In genomic region chr17:88550351-88550750, GRCm38 (mm10) we compare ENCODE assay signal across 27 mouse cellular contexts. TPM values are rescaled to one million over a fixed set of nuclear protein-coding genes. Genes with fewer than 3 reads are reported as not detected.
DNase-seq lines count a peak whose midpoint lies in the region; ATAC-seq and TF ChIP-seq lines count a peak whose summit lies in the region.
"Had no signal": no experiment of that assay in that cellular context is flagged by ENCODE, and none has a peak within 500 bp of the region (broad histone marks: within the 10 kb centered on the region; RNA-seq: fewer than 3 reads in every experiment).

No protein-coding gene starts in this region.

- 0 out of 2 replicates have a peak, but pooled peaks cover 3% of the 10 kb centered on the region for H3K36me3 ChIP-seq in kidney, adult 2 months (ENCODE audit: control insufficient read depth, insufficient read depth, low read length)
- H3K36me3 ChIP-seq in kidney, embryonic 16.5 days (ENCODE audit: insufficient read depth, low read length): peaks cover 35% of the 10 kb centered on the region
- H3K36me3 ChIP-seq in liver, adult 2 months (ENCODE audit: control insufficient read depth, insufficient read depth, low read length): peaks cover 15% of the 10 kb centered on the region
- peaks cover 10% of the 10 kb centered on the region; the same call in 1 of the 2 replicates for H3K36me3 ChIP-seq in liver, embryonic 11.5 days (ENCODE audit: control insufficient read depth, insufficient read depth, low read length)
- peaks cover 38% of the 10 kb centered on the region for H3K36me3 ChIP-seq in macrophage (ENCODE audit: inconsistent target)

- no peak overlapping the region for H3K9ac ChIP-seq in kidney, embryonic 16.5 days (replicated peaks; ENCODE audit: low read length)
- H3K9ac ChIP-seq in liver, adult 2 months (ENCODE audit: low read depth, low read length): no peak overlapping the region
- H3K9ac ChIP-seq in liver, embryonic 11.5 days (ENCODE audit: low read depth, low read length): no peak overlapping the region
- H3K9ac ChIP-seq: embryonic facial prominence, embryonic 15.5 days; heart, embryonic 15.5 days; hindbrain, embryonic 13.5 days had no signal

- H3K4me2 ChIP-seq in kidney, embryonic 16.5 days (replicated peaks; ENCODE audit: low read depth, low read length): no peak overlapping the region
- no peak overlapping the region for H3K4me2 ChIP-seq in liver, embryonic 11.5 days
- H3K4me2 ChIP-seq: embryonic facial prominence, embryonic 15.5 days; heart, embryonic 11.5 days; heart, embryonic 15.5 days; hindbrain, embryonic 13.5 days had no signal

- H3K4me1 ChIP-seq in kidney, adult 2 months (ENCODE audit: control insufficient read depth, insufficient read depth, low read length): peaks cover 22% of the 10 kb centered on the region
- H3K4me1 ChIP-seq in kidney, embryonic 16.5 days (ENCODE audit: insufficient read depth, low read length): peaks cover 9% of the 10 kb centered on the region
- peaks cover 5% of the 10 kb centered on the region for H3K4me1 ChIP-seq in liver, adult 2 months (ENCODE audit: control insufficient read depth, insufficient read depth, low read length)
- peaks cover 18% of the 10 kb centered on the region for H3K4me1 ChIP-seq in liver, embryonic 11.5 days (replicated peaks; ENCODE audit: control insufficient read depth, insufficient read depth, low read length)

- no peak overlapping the region for H3K27ac ChIP-seq in kidney, adult 2 months (ENCODE audit: insufficient read depth, low read depth, low read length)
- H3K27ac ChIP-seq in kidney, embryonic 16.5 days (ENCODE audit: low read length): no peak overlapping the region
- no peak overlapping the region; the same call in 1 of the 2 replicates for H3K27ac ChIP-seq in liver, adult 2 months (replicated peaks; ENCODE audit: insufficient read depth, low read depth, low read length)
- H3K27ac ChIP-seq in liver, embryonic 11.5 days (ENCODE audit: low read depth, low read length): no peak overlapping the region
- peak overlapping the region; percentile 100 for H3K27ac ChIP-seq in macrophage
- H3K27ac ChIP-seq: embryonic facial prominence, embryonic 15.5 days; forebrain, embryonic 10.5 days; hindbrain, embryonic 13.5 days had no signal

- ATAC-seq in kidney, embryonic 16.5 days (ENCODE audit: low FRiP score, low TSS enrichment): no peak
- no peak for ATAC-seq in liver, embryonic 11.5 days (replicated peaks; ENCODE audit: low FRiP score)
- ATAC-seq: forebrain, embryonic 14.5 days; Patski had no signal

- H3K9me3 ChIP-seq in kidney, embryonic 16.5 days (ENCODE audit: low read length): no peaks in the 10 kb centered on the region
- H3K9me3 ChIP-seq in liver, embryonic 11.5 days (ENCODE audit: control insufficient read depth, low read length): no peaks in the 10 kb centered on the region
- H3K9me3 ChIP-seq: embryonic facial prominence, embryonic 15.5 days; forebrain, embryonic 10.5 days; heart, embryonic 15.5 days; hindbrain, embryonic 13.5 days had no signal

- H3K4me3 ChIP-seq in kidney, adult 2 months (ENCODE audit: insufficient read depth, low read depth, low read length): no peak overlapping the region
- no peak overlapping the region for H3K4me3 ChIP-seq in kidney, embryonic 16.5 days (ENCODE audit: low read length)
- H3K4me3 ChIP-seq in liver, adult 2 months (ENCODE audit: insufficient read depth, low read depth, low read length): no peak overlapping the region
- no peak overlapping the region for H3K4me3 ChIP-seq in liver, embryonic 11.5 days (ENCODE audit: low read depth, low read length)
- H3K4me3 ChIP-seq in macrophage (ENCODE audit: inconsistent target): no peak overlapping the region
- H3K4me3 ChIP-seq: embryonic facial prominence, embryonic 15.5 days; erythroblast, embryonic 14.5 days; forebrain, embryonic 10.5 days; heart, embryonic 15.5 days; hindbrain, embryonic 13.5 days had no signal

- peak; percentile 70 for DNase-seq in kidney, adult 2 months
- DNase-seq in liver, adult 2 months (ENCODE audit: extremely low read depth, low read depth, low spot score): peak; percentile 77
- DNase-seq in liver, embryonic 11.5 days (ENCODE audit: low spot score): no peak
- DNase-seq in thymus, postnatal 4 days: peak; percentile 41
- no peak for DNase-seq in thymus, postnatal 0 days (ENCODE audit: low spot score)
- no peak for DNase-seq in right cerebral cortex, postnatal 36 days (ENCODE audit: low spot score in 2 of 2)
- DNase-seq: adrenal gland, adult 2 months; adrenal gland, postnatal 25 days; cerebellum, adult 11 months; cerebellum, adult 8-10 months; cerebellum, postnatal 14 days; embryo, embryonic 11 days; gastrocnemius, postnatal 36 days; heart, postnatal 14 days had no signal

- H3K27me3 ChIP-seq in kidney, adult 2 months (replicated peaks; ENCODE audit: control insufficient read depth, insufficient read depth, low read length): no peaks in the 10 kb centered on the region
- H3K27me3 ChIP-seq in kidney, embryonic 16.5 days (ENCODE audit: insufficient read depth, low read length): no peaks in the 10 kb centered on the region
- H3K27me3 ChIP-seq in liver, adult 2 months (ENCODE audit: control insufficient read depth, insufficient read depth, low read length): no peaks in the 10 kb centered on the region
- H3K27me3 ChIP-seq in liver, embryonic 11.5 days (replicated peaks; ENCODE audit: control insufficient read depth, insufficient read depth, low read length): no peaks in the 10 kb centered on the region
- H3K27me3 ChIP-seq: CH12.LX; embryonic facial prominence, embryonic 15.5 days; heart, embryonic 15.5 days; hindbrain, embryonic 13.5 days; Patski had no signal

- no peak for TF ChIP-seq CTCF in kidney, adult 2 months (conservative IDR thresholded peaks at IDR 0.05; ENCODE audit: insufficient read depth, insufficient read length, low read depth, low read length)
- TF ChIP-seq CTCF in liver, adult 2 months (IDR thresholded peaks at IDR 0.05; ENCODE audit: low read depth, low read length): no peak

- 54% methylated on average over 5 of the region's 5 CpGs for WGBS in kidney, adult 2 months
- 69% methylated on average over 5 of the region's 5 CpGs for WGBS in kidney, embryonic 16.5 days
- WGBS in liver, adult 2 months: 39% methylated on average over 5 of the region's 5 CpGs
- WGBS in liver, embryonic 11.5 days: 77% methylated on average over 5 of the region's 5 CpGs
- 63% methylated on average over 4 of the region's 5 CpGs for WGBS in macrophage (ENCODE audit: missing documents)

- no peak for TF ChIP-seq POLR2A in kidney, adult 2 months (IDR thresholded peaks at IDR 0.05; ENCODE audit: low read depth, low read length)
- TF ChIP-seq POLR2A in liver, adult 2 months (IDR thresholded peaks at IDR 0.05; ENCODE audit: extremely low read depth, insufficient read depth, low read length): no peak

- 0 out of 2 replicates have a peak, but pooled peaks cover 2% of the 10 kb centered on the region for H3K79me2 ChIP-seq in liver, adult 2 months (ENCODE audit: control insufficient read depth, insufficient read depth, low read length)
- peaks cover 62% of the 10 kb centered on the region for H3K79me2 ChIP-seq in macrophage (ENCODE audit: inconsistent target)

RNA-seq across cellular contexts. Expression of gene Ppp1r21, which starts 20.4 kb away (rescaled TPM):
- polyA plus RNA-seq in kidney, adult 2 months (2012; rRNA removed): 39.5 and 47.7 TPM in 2 replicates
- 29.6 and 33.1 TPM in 2 replicates for polyA plus RNA-seq in kidney, embryonic 16.5 days (2015; fragmentation: Nextera tagmentation; extraction: Ambion mirVana)
- 17.9 and 21.7 TPM in 2 replicates for total RNA-seq in liver, adult 2 months (2014; rRNA removed)
- 13.7 and 14.2 TPM in 2 replicates for polyA plus RNA-seq in liver, adult 2 months (2012; rRNA removed)
- polyA plus RNA-seq in liver, embryonic 11.5 days (2014; fragmentation: Nextera tagmentation; extraction: Ambion mirVana): 16.2 and 16.6 TPM in 2 replicates
- polyA plus RNA-seq in thymus, postnatal 0 days (2015; fragmentation: Nextera tagmentation; extraction: Ambion mirVana): 31.0 and 33.8 TPM in 2 replicates
- 100 to 1,000 TPM in 18 of 26 experiments, 10 to 100 TPM in 8; 19.9 to 270 (median 171) TPM for total RNA-seq in macrophage (2018; cell fraction: chromatin; rRNA removed)
- total RNA-seq in macrophage (2018; cell fraction: cytosol; rRNA removed): 10 to 100 TPM; 21.4 to 66.4 (median 59.8) TPM
- total RNA-seq in macrophage (2018; cell fraction: nucleus; rRNA removed): 100 to 1,000 TPM in 12 of 26 experiments, 10 to 100 TPM in 14; 28.5 to 157 (median 92.8) TPM
- polyA plus RNA-seq in macrophage (2018): 49.7 to 60.1 TPM (median 60.1 TPM) in 3 replicates

RNA-seq across cellular contexts. Expression of gene Ston1, which starts 47.1 kb away (rescaled TPM):
- polyA plus RNA-seq in kidney, adult 2 months (2012; rRNA removed): 22.5 and 25.6 TPM in 2 replicates
- 6.3 and 9.3 TPM in 2 replicates for polyA plus RNA-seq in kidney, embryonic 16.5 days (2015; fragmentation: Nextera tagmentation; extraction: Ambion mirVana)
- total RNA-seq in liver, adult 2 months (2014; rRNA removed): 2.5 and 5.3 TPM in 2 replicates
- polyA plus RNA-seq in liver, adult 2 months (2012; rRNA removed): 5.1 and 5.8 TPM in 2 replicates
- 2.8 and 2.9 TPM in 2 replicates for polyA plus RNA-seq in liver, embryonic 11.5 days (2014; fragmentation: Nextera tagmentation; extraction: Ambion mirVana)
- 3.4 and 3.8 TPM in 2 replicates for polyA plus RNA-seq in thymus, postnatal 0 days (2015; fragmentation: Nextera tagmentation; extraction: Ambion mirVana)
- total RNA-seq in macrophage (2018; cell fraction: chromatin; rRNA removed): 1 to 10 TPM in 3 of 26 experiments, under 1 TPM in 6, not detected in 17; 0.29 to 5.3 (median 0.71) TPM
- total RNA-seq in macrophage (2018; cell fraction: cytosol; rRNA removed): under 1 TPM in 21 of 26 experiments, not detected in 5; 0.04 to 0.63 (median 0.27) TPM
- total RNA-seq in macrophage (2018; cell fraction: nucleus; rRNA removed): 1 to 10 TPM in 2 of 26 experiments, under 1 TPM in 11, not detected in 13; 0.20 to 1.5 (median 0.42) TPM
- 0.07 to 0.44 TPM (median 0.21 TPM) in 3 replicates for polyA plus RNA-seq in macrophage (2018)
- total RNA-seq: common myeloid progenitor, adult 5-6 weeks; hematopoietic stem cell, adult 5-6 weeks had no signal
- polyA plus RNA-seq: erythroblast, embryonic 14.5 days had no signal

Comparison
In these comparisons a context has a peak if more than half of its experiments do, and no peak if none do; other contexts are left out.
1. DNase-seq: peak in kidney, adult 2 months (single experiment), liver, adult 2 months (single experiment) and thymus, postnatal 4 days (single experiment); none in liver, embryonic 11.5 days (single experiment), thymus, postnatal 0 days (single experiment) and right cerebral cortex, postnatal 36 days (0 of 2).